Mouse (Mus musculus): ENCODE results near the gene Polr2j.

Polr2j gene

DNA sequence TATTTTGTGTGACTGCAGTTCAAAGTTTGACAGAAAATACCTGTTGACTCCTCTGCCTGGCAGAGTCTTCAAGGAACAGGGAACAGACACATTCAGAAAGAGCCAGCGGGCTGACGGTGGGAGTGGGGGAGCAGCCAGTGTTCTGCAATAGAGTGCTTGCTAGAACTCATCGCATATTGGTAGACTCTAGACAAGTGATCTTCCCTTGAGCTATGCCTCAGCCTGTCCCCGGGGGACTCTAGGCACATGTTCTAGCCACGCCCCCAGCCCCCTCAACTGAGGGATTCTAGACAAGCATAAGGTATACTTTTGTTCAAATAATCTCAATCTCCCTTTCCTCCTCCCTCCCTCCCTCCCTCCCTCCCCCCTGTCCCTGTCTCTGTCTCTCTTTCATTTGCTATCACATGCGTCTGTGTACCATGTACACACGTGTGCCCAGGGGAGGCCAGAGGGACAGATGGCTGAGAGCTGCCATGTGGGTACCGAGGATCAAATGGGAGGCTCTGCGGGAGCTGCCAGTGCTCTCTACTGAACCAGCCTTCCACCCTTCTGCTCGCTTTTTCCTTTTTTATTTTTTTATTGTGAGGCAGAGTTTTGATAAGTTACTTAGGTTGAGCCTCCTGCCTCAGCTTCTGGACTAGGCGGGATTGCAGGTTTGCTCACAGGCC is 47.5 kb downstream of the Polr2j start:
- in situ Hi-C loops (cut with MboI, MseI), result no loop called here

GRCm38 (mm10) chr5:136165246-136165645 is 48.8 kb downstream of the Polr2j start:
- in situ Hi-C loops (cut with MboI, MseI), result no loop called here

GRCm38 (mm10) chr5:136167296-136167695 is 50.9 kb downstream of the Polr2j start:
- in situ Hi-C loops (cut with MboI, MseI), result no loop called here

- in situ Hi-C loops (cut with MboI, MseI), result no loop called here
These were observed 51.6 kb downstream of the Polr2j start for GRCm38 (mm10) chr5:136168071-136168470.

DNA sequence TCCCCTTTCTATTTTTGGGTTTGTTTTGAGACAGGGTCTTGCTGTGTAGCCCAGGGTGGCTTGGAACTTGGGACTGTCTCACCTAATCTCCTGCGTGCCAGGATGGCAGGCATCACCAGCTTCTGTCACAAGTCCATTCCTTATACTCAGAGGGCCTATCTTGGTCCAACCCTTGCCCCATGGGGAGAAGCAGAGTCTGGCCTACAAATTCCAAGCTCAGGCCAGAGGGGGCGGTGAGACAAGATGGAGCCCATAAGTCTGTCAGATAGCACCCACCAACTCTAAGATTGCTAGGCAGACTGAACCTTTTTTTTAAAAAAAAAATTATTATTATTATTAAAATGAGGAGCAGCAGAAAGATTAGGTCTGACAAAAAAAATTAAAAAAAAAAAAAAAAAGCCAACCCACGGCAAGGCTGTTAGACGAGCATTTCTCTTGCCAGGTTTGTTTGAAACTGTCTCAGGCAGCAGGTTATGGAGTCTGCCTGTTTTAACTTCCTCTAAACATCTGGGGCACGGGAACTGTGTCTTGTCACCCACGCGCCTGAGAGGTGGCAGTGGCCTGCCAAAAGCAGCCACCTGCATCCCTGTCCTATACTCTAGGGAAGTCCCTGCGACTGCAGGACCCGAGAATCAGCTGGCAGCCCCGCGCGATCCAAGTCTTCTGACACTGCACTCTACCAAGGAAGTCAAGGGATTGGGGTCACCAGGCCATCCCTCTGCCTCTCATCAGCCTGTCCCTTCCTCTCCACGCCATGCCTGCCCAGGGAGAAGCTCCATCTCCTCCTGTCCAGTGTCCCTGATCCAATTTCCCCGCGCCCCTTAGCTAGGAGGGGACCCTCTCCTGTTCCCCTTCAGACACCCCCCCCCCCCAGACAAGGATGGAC is 53.4 kb downstream of the Polr2j start:
- in situ Hi-C loops (cut with MboI, MseI), result no loop called here

DNA sequence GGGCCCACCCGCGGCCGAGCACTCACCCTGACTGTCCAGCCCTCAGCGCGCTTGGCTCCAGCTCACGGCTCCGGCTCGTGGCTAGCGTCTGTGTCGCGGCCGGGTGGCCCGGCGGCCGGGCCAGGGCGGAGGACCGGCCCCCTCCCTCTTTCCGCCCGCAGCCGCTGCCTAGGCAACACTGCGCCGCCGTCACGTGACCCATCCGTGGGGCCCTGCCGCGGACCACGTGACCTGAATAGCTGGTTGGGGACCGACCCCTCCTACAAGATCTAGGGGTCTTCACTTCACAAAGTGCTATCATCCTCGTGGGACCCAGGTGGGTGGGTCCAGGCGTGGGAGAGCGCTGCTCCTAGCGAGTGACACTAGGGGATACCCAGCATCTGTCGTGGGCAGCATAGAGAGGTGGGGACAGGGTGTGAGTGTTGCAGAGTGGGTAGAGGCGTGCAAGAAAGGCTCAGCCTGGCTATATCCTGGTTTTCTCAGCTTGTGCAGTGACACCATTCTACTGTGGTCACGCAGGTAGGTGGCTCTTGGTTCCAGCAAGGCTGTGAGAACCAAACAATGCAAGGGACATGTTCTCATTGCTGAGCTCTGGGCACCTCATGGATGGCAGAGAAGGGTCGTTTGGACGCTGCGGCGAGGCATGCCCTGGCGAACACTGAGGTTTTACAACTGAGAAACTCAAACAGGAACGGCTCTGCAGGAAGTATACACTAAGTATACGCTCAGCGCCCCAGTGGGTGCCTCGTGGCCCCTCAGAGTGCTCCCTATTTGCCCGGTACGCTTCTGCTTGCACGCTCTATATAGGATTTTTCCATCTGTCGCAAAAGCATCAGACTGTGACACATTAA is 54.3 kb downstream of the Polr2j start, which contains the start of gene Orai2:
Orai2 (minus strand) TSS at position 202 of the 851 bp plus-strand sequence.
- in situ Hi-C loops (cut with MboI, MseI), result no loop called here

- in situ Hi-C loops (cut with MboI, MseI), result no loop called here
These were observed 55.2 kb downstream of the Polr2j start for GRCm38 (mm10) chr5:136171363-136172341.
